Mouse (Mus musculus): ENCODE results near the gene Zfp160. TPM values are rescaled to one million over a fixed set of nuclear protein-coding genes. Genes with fewer than 3 reads are reported as not detected.
"Not testable (repeated sequence)": the region's sequence is repeated elsewhere in the genome, so short reads cannot be mapped to it uniquely, and the experiment has no call there.

The Zfp160 gene
- polyA plus RNA-seq, 1 experiment from 2014 or later: 12.2 TPM

GRCm38 (mm10) chr17:21050901-21051300 lies 42.2 kb downstream of the Zfp160 start:
- WGBS: 80% methylated on average over 1 of the region's 1 CpGs
- H3K27ac ChIP-seq (ENCODE audit: low read length): no peak overlapping the region
- no peak overlapping the region for H3K4me3 ChIP-seq (replicated peaks; ENCODE audit: low read length)
- no peaks in the 10 kb centered on the region for H3K27me3 ChIP-seq (ENCODE audit: control insufficient read depth, insufficient read depth, low read length)
- no peak overlapping the region for H3K9ac ChIP-seq (ENCODE audit: low read length)
- H3K4me1 ChIP-seq (ENCODE audit: control insufficient read depth, insufficient read depth, low read length): no peaks in the 10 kb centered on the region
- ATAC-seq (ENCODE audit: insufficient read depth, low FRiP score): no peak
- H3K9me3 ChIP-seq (replicated peaks; ENCODE audit: control insufficient read depth, low read length): no peaks in the 10 kb centered on the region
- no peaks in the 10 kb centered on the region for H3K36me3 ChIP-seq (ENCODE audit: control insufficient read depth, insufficient read depth, low read length)
- no peak overlapping the region for H3K4me2 ChIP-seq (ENCODE audit: low read depth, low read length)

- ATAC-seq (ENCODE audit: insufficient read depth, low FRiP score); H3K4me2 ChIP-seq (ENCODE audit: low read depth, low read length); H3K27me3 ChIP-seq (ENCODE audit: control insufficient read depth, insufficient read depth, low read length); H3K9me3 ChIP-seq (replicated peaks; ENCODE audit: control insufficient read depth, low read length); H3K9ac ChIP-seq (ENCODE audit: low read length); H3K4me3 ChIP-seq (replicated peaks; ENCODE audit: low read length); H3K36me3 ChIP-seq (ENCODE audit: control insufficient read depth, insufficient read depth, low read length); H3K27ac ChIP-seq (ENCODE audit: low read length); H3K4me1 ChIP-seq (ENCODE audit: control insufficient read depth, insufficient read depth, low read length): not testable (repeated sequence)
- WGBS: no CpG with 5 or more reads among the region's 3 CpGs
Measured at GRCm38 (mm10) chr17:21051341-21051740, 42.6 kb downstream of the Zfp160 start.

- not testable (repeated sequence) for H3K4me3 ChIP-seq (replicated peaks; ENCODE audit: low read length); H3K9ac ChIP-seq (ENCODE audit: low read length); H3K4me1 ChIP-seq (ENCODE audit: control insufficient read depth, insufficient read depth, low read length); ATAC-seq (ENCODE audit: insufficient read depth, low FRiP score); H3K27me3 ChIP-seq (ENCODE audit: control insufficient read depth, insufficient read depth, low read length); H3K36me3 ChIP-seq (ENCODE audit: control insufficient read depth, insufficient read depth, low read length); H3K4me2 ChIP-seq (ENCODE audit: low read depth, low read length); H3K27ac ChIP-seq (ENCODE audit: low read length); H3K9me3 ChIP-seq (replicated peaks; ENCODE audit: control insufficient read depth, low read length)
- 87% methylated on average over 3 of the region's 3 CpGs for WGBS
Measured at GRCm38 (mm10) chr17:21051919-21052318, 43.2 kb downstream of the Zfp160 start.

- Histone ChIP-seq H3K4me1 (ENCODE audit: control insufficient read depth, insufficient read depth, low read length) (no peaks in the 10 kb centered on the region), H3K4me3 (replicated peaks; ENCODE audit: low read length) (no peak overlapping the region), H3K27ac (ENCODE audit: low read length) (no peak overlapping the region), H3K9ac (ENCODE audit: low read length) (no peak overlapping the region), H3K4me2 (ENCODE audit: low read depth, low read length) (no peak overlapping the region), H3K9me3 (replicated peaks; ENCODE audit: control insufficient read depth, low read length) (no peaks in the 10 kb centered on the region), H3K27me3 (ENCODE audit: control insufficient read depth, insufficient read depth, low read length) (no peaks in the 10 kb centered on the region), H3K36me3 (ENCODE audit: control insufficient read depth, insufficient read depth, low read length) (no peaks in the 10 kb centered on the region)
- ATAC-seq (ENCODE audit: insufficient read depth, low FRiP score): no peak
- WGBS: 57% methylated on average over 2 of the region's 2 CpGs
Measured at GRCm38 (mm10) chr17:21053267-21053666, 44.6 kb downstream of the Zfp160 start.

GRCm38 (mm10) chr17:21055111-21055510 lies 46.4 kb downstream of the Zfp160 start:
- 83% methylated on average over 1 of the region's 1 CpGs for WGBS

GRCm38 (mm10) chr17:21065501-21065900 lies 56.8 kb downstream of the Zfp160 start:
- H3K27ac ChIP-seq (ENCODE audit: low read length): no peak overlapping the region
- H3K4me1 ChIP-seq (ENCODE audit: control insufficient read depth, insufficient read depth, low read length): no peaks in the 10 kb centered on the region
- peak; percentile 47; the same call in 1 of the 2 replicates for ATAC-seq (ENCODE audit: insufficient read depth, low FRiP score)
- H3K9me3 ChIP-seq (replicated peaks; ENCODE audit: control insufficient read depth, low read length): no peaks in the 10 kb centered on the region
- H3K9ac ChIP-seq (ENCODE audit: low read length): no peak overlapping the region
- WGBS: 28% methylated on average over 1 of the region's 1 CpGs
- H3K27me3 ChIP-seq (ENCODE audit: control insufficient read depth, insufficient read depth, low read length): no peaks in the 10 kb centered on the region
- H3K4me3 ChIP-seq (replicated peaks; ENCODE audit: low read length): no peak overlapping the region
- no peaks in the 10 kb centered on the region for H3K36me3 ChIP-seq (ENCODE audit: control insufficient read depth, insufficient read depth, low read length)
- H3K4me2 ChIP-seq (ENCODE audit: low read depth, low read length): no peak overlapping the region

More at GRCm38 (mm10) chr17:21055111-21055510, 46.4 kb downstream of the Zfp160 start:
- H3K27me3 ChIP-seq (ENCODE audit: control insufficient read depth, insufficient read depth, low read length); H3K4me3 ChIP-seq (replicated peaks; ENCODE audit: low read length); H3K9ac ChIP-seq (ENCODE audit: low read length); H3K9me3 ChIP-seq (replicated peaks; ENCODE audit: control insufficient read depth, low read length); H3K4me2 ChIP-seq (ENCODE audit: low read depth, low read length); H3K4me1 ChIP-seq (ENCODE audit: control insufficient read depth, insufficient read depth, low read length); H3K27ac ChIP-seq (ENCODE audit: low read length); ATAC-seq (ENCODE audit: insufficient read depth, low FRiP score); H3K36me3 ChIP-seq (ENCODE audit: control insufficient read depth, insufficient read depth, low read length): not testable (repeated sequence)

- no peak overlapping the region for H3K4me2 ChIP-seq (ENCODE audit: low read depth, low read length)
- ATAC-seq (ENCODE audit: insufficient read depth, low FRiP score): no peak
- no peak overlapping the region for H3K4me3 ChIP-seq (replicated peaks; ENCODE audit: low read length)
- H3K36me3 ChIP-seq (ENCODE audit: control insufficient read depth, insufficient read depth, low read length): no peaks in the 10 kb centered on the region
- H3K27me3 ChIP-seq (ENCODE audit: control insufficient read depth, insufficient read depth, low read length): no peaks in the 10 kb centered on the region
- no peak overlapping the region for H3K9ac ChIP-seq (ENCODE audit: low read length)
- H3K27ac ChIP-seq (ENCODE audit: low read length): no peak overlapping the region
- H3K4me1 ChIP-seq (ENCODE audit: control insufficient read depth, insufficient read depth, low read length): no peaks in the 10 kb centered on the region
- no peaks in the 10 kb centered on the region for H3K9me3 ChIP-seq (replicated peaks; ENCODE audit: control insufficient read depth, low read length)
Measured at GRCm38 (mm10) chr17:21067036-21067435, 58.3 kb downstream of the Zfp160 start.

GRCm38 (mm10) chr17:21069443-21069842 lies 60.7 kb downstream of the Zfp160 start:
- no CpG with 5 or more reads among the region's 3 CpGs for WGBS
- not testable (repeated sequence) for H3K9ac ChIP-seq (ENCODE audit: low read length); H3K36me3 ChIP-seq (ENCODE audit: control insufficient read depth, insufficient read depth, low read length); H3K4me3 ChIP-seq (replicated peaks; ENCODE audit: low read length); H3K27ac ChIP-seq (ENCODE audit: low read length); H3K4me1 ChIP-seq (ENCODE audit: control insufficient read depth, insufficient read depth, low read length); H3K4me2 ChIP-seq (ENCODE audit: low read depth, low read length); ATAC-seq (ENCODE audit: insufficient read depth, low FRiP score); H3K27me3 ChIP-seq (ENCODE audit: control insufficient read depth, insufficient read depth, low read length); H3K9me3 ChIP-seq (replicated peaks; ENCODE audit: control insufficient read depth, low read length)

GRCm38 (mm10) chr17:21070971-21071370 lies 62.3 kb downstream of the Zfp160 start:
- not testable (repeated sequence) for H3K9me3 ChIP-seq (replicated peaks; ENCODE audit: control insufficient read depth, low read length); H3K4me1 ChIP-seq (ENCODE audit: control insufficient read depth, insufficient read depth, low read length); H3K27ac ChIP-seq (ENCODE audit: low read length); H3K27me3 ChIP-seq (ENCODE audit: control insufficient read depth, insufficient read depth, low read length); H3K4me3 ChIP-seq (replicated peaks; ENCODE audit: low read length); H3K4me2 ChIP-seq (ENCODE audit: low read depth, low read length); H3K9ac ChIP-seq (ENCODE audit: low read length); ATAC-seq (ENCODE audit: insufficient read depth, low FRiP score); H3K36me3 ChIP-seq (ENCODE audit: control insufficient read depth, insufficient read depth, low read length)
- WGBS: 84% methylated on average over 2 of the region's 2 CpGs

All from stomach, embryonic 16.5 days (tissue).